Mouse (Mus musculus): ENCODE measurements at regions not wholly inside any gene's neighbourhood (a gene's known extent, or its start where the extent isn't known, plus 50 kb on each side); places are given as distances from the start of the nearest gene placed in this dataset.

- no peak for DNase-seq (ENCODE audit: low spot score in 2 of 2)
These were observed 329.9 kb downstream of the Insc start for GRCm38 (mm10) chr7:115073406-115073805.

- DNase-seq (ENCODE audit: low spot score in 2 of 2), result no peak
These were observed 333.3 kb downstream of the Insc start for GRCm38 (mm10) chr7:115076781-115077180.

GRCm38 (mm10) chr7:115084711-115085380 lies 341.4 kb downstream of the Insc start:
- no peak for DNase-seq (ENCODE audit: low spot score in 2 of 2)

- DNase-seq (ENCODE audit: low spot score in 2 of 2), result no peak
These were observed 343.3 kb downstream of the Insc start for GRCm38 (mm10) chr7:115086542-115087448.

- DNase-seq (ENCODE audit: low spot score in 2 of 2), result no peak
These were observed 349.1 kb downstream of the Insc start for GRCm38 (mm10) chr7:115092481-115093050.

GRCm38 (mm10) chr7:115106041-115106440 lies 362.5 kb downstream of the Insc start:
- no peak for DNase-seq (ENCODE audit: low spot score in 2 of 2)

- no peak for DNase-seq (ENCODE audit: low spot score in 2 of 2)
These were observed 368.8 kb downstream of the Insc start for GRCm38 (mm10) chr7:115112282-115112681.

- DNase-seq (ENCODE audit: low spot score in 2 of 2), result no peak
These were observed 379.8 kb downstream of the Insc start for GRCm38 (mm10) chr7:115123283-115123682.

- DNase-seq (ENCODE audit: low spot score in 2 of 2), result no peak
These were observed 385.5 kb downstream of the Insc start for GRCm38 (mm10) chr7:115129001-115129400.

GRCm38 (mm10) chr7:115131259-115131969 lies 387.9 kb downstream of the Insc start:
- no peak for DNase-seq (ENCODE audit: low spot score in 2 of 2)

- no peak for DNase-seq (ENCODE audit: low spot score in 2 of 2)
These were observed 388.6 kb downstream of the Insc start for GRCm38 (mm10) chr7:115131970-115132551.

- no peak for DNase-seq (ENCODE audit: low spot score in 2 of 2)
These were observed 389.1 kb downstream of the Insc start for GRCm38 (mm10) chr7:115132595-115132994.

GRCm38 (mm10) chr7:115134926-115135575 lies 391.6 kb downstream of the Insc start:
- no peak for DNase-seq (ENCODE audit: low spot score in 2 of 2)

GRCm38 (mm10) chr7:115140286-115140685 lies 396.8 kb downstream of the Insc start:
- no peak for DNase-seq (ENCODE audit: low spot score in 2 of 2)

- DNase-seq (ENCODE audit: low spot score in 2 of 2), result no peak
These were observed 398.7 kb downstream of the Insc start for GRCm38 (mm10) chr7:115142163-115142562.

GRCm38 (mm10) chr7:115144947-115145346 lies 401.5 kb downstream of the Insc start:
- DNase-seq (ENCODE audit: low spot score in 2 of 2), result no peak

GRCm38 (mm10) chr7:115147352-115147977 lies 404.0 kb downstream of the Insc start:
- DNase-seq (ENCODE audit: low spot score in 2 of 2), result no peak

- no peak for DNase-seq (ENCODE audit: low spot score in 2 of 2)
These were observed 409.8 kb downstream of the Insc start for GRCm38 (mm10) chr7:115153291-115153690.

GRCm38 (mm10) chr7:115153764-115154509 lies 410.4 kb downstream of the Insc start:
- no peak for DNase-seq (ENCODE audit: low spot score in 2 of 2)

GRCm38 (mm10) chr7:115170023-115170422 lies 426.5 kb downstream of the Insc start:
- no peak for DNase-seq (ENCODE audit: low spot score in 2 of 2)

Measured in urinary bladder, adult 18-20 months (tissue).